Mouse (Mus musculus) telencephalon, adult 2 months (tissue): ENCODE data around the gene Fras1.
A peak's percentile ranks its signal among the peaks of the same experiment; 100 is the strongest.

Experiments used
- DNase-seq: peaks from one replicate; pipeline ENCODE4 v3.0.0-alpha.2; 2011; ENCODE audit warnings: low read depth, low spot score

The Fras1 gene

GRCm38 (mm10) chr5:96405139-96405842 is 31.5 kb downstream of the Fras1 start:
- no peak for DNase-seq

- no peak for DNase-seq
These were observed 34.5 kb downstream of the Fras1 start for GRCm38 (mm10) chr5:96408291-96408690.

GRCm38 (mm10) chr5:96412754-96413394 is 39.1 kb downstream of the Fras1 start:
- no peak for DNase-seq

- DNase-seq: peak; percentile 48
These were observed 43.4 kb downstream of the Fras1 start for GRCm38 (mm10) chr5:96417121-96417520.

- DNase-seq: no peak
These were observed 47.8 kb downstream of the Fras1 start for GRCm38 (mm10) chr5:96421550-96421949.

GRCm38 (mm10) chr5:96422716-96423115 is 49.0 kb downstream of the Fras1 start:
- DNase-seq: no peak

GRCm38 (mm10) chr5:96425391-96425790 is 51.6 kb downstream of the Fras1 start:
- DNase-seq: no peak

- no peak for DNase-seq
These were observed 55.9 kb downstream of the Fras1 start for GRCm38 (mm10) chr5:96429532-96430141.

GRCm38 (mm10) chr5:96437870-96438269 is 64.1 kb downstream of the Fras1 start:
- no peak for DNase-seq

GRCm38 (mm10) chr5:96439811-96440210 is 66.1 kb downstream of the Fras1 start:
- DNase-seq: no peak

- DNase-seq: no peak
These were observed 73.7 kb downstream of the Fras1 start for GRCm38 (mm10) chr5:96447460-96447859.

- no peak for DNase-seq
These were observed 78.3 kb downstream of the Fras1 start for GRCm38 (mm10) chr5:96452027-96452426.

GRCm38 (mm10) chr5:96453386-96453785 is 79.6 kb downstream of the Fras1 start:
- no peak for DNase-seq

GRCm38 (mm10) chr5:96454422-96454821 is 80.7 kb downstream of the Fras1 start:
- DNase-seq: peak; percentile 34

- no peak for DNase-seq
These were observed 81.5 kb downstream of the Fras1 start for GRCm38 (mm10) chr5:96455241-96455640.

GRCm38 (mm10) chr5:96457436-96457958 is 83.7 kb downstream of the Fras1 start:
- peak; percentile 81 for DNase-seq

GRCm38 (mm10) chr5:96459605-96460004 is 85.8 kb downstream of the Fras1 start:
- no peak for DNase-seq

- DNase-seq: no peak
These were observed 88.4 kb downstream of the Fras1 start for GRCm38 (mm10) chr5:96462197-96462596.

GRCm38 (mm10) chr5:96466461-96466860 is 92.7 kb downstream of the Fras1 start:
- DNase-seq: no peak

GRCm38 (mm10) chr5:96471995-96472394 is 98.2 kb downstream of the Fras1 start:
- no peak for DNase-seq

- no peak for DNase-seq
These were observed 101.7 kb downstream of the Fras1 start for GRCm38 (mm10) chr5:96475488-96475887.

GRCm38 (mm10) chr5:96479003-96479402 is 105.2 kb downstream of the Fras1 start:
- no peak for DNase-seq

- no peak for DNase-seq
These were observed 107.4 kb downstream of the Fras1 start for GRCm38 (mm10) chr5:96481159-96481558.
